Mouse (Mus musculus): ENCODE results near the gene Ccdc60. TPM values are rescaled to one million over a fixed set of nuclear protein-coding genes. Genes with fewer than 3 reads are reported as not detected.
"Not testable (repeated sequence)": the region's sequence is repeated elsewhere in the genome, so short reads cannot be mapped to it uniquely, and the experiment has no call there.

Gene Ccdc60
- polyA plus RNA-seq, 1 experiment from 2014 or later = 2.0 TPM

GRCm38 (mm10) chr5:116146446-116146845, 142.3 kb downstream of the Ccdc60 start:
- not testable (repeated sequence) for H3K4me2 ChIP-seq (ENCODE audit: low read length); H3K27me3 ChIP-seq (replicated peaks; ENCODE audit: control insufficient read depth, insufficient read depth, low read length); H3K27ac ChIP-seq (ENCODE audit: low read depth); H3K9me3 ChIP-seq (ENCODE audit: control insufficient read depth, low read length); ATAC-seq (replicated peaks; ENCODE audit: low FRiP score, low TSS enrichment, low read depth); H3K9ac ChIP-seq (ENCODE audit: low read length); H3K4me3 ChIP-seq (ENCODE audit: low read depth, low read length); H3K4me1 ChIP-seq (replicated peaks; ENCODE audit: control insufficient read depth, insufficient read depth, low read length); DNase-seq (ENCODE audit: low spot score); H3K36me3 ChIP-seq (ENCODE audit: control insufficient read depth, insufficient read depth, low read length)

- Histone ChIP-seq H3K4me2 (ENCODE audit: low read length) (no peak overlapping the region), H3K9me3 (ENCODE audit: control insufficient read depth, low read length) (no peaks in the 10 kb centered on the region), H3K27ac (ENCODE audit: low read depth) (no peak overlapping the region), H3K36me3 (ENCODE audit: control insufficient read depth, insufficient read depth, low read length) (no peaks in the 10 kb centered on the region), H3K27me3 (replicated peaks; ENCODE audit: control insufficient read depth, insufficient read depth, low read length) (no peaks in the 10 kb centered on the region), H3K4me3 (ENCODE audit: low read depth, low read length) (no peak overlapping the region), H3K9ac (ENCODE audit: low read length) (no peak overlapping the region), H3K4me1 (replicated peaks; ENCODE audit: control insufficient read depth, insufficient read depth, low read length) (no peaks in the 10 kb centered on the region)
- 57% methylated on average over 12 of the region's 12 CpGs for WGBS
- DNase-seq (ENCODE audit: low spot score) (no peak), ATAC-seq (replicated peaks; ENCODE audit: low FRiP score, low TSS enrichment, low read depth) (no peak)
Observed at GRCm38 (mm10) chr5:116144711-116145110, 144.1 kb downstream of the Ccdc60 start.

GRCm38 (mm10) chr5:116140682-116141081, 148.1 kb downstream of the Ccdc60 start:
- no peaks in the 10 kb centered on the region for H3K4me1 ChIP-seq (replicated peaks; ENCODE audit: control insufficient read depth, insufficient read depth, low read length)
- no peak overlapping the region for H3K27ac ChIP-seq (ENCODE audit: low read depth)
- H3K9ac ChIP-seq (ENCODE audit: low read length) = no peak overlapping the region
- H3K36me3 ChIP-seq (ENCODE audit: control insufficient read depth, insufficient read depth, low read length) = no peaks in the 10 kb centered on the region
- H3K4me3 ChIP-seq (ENCODE audit: low read depth, low read length) = no peak overlapping the region
- ATAC-seq (replicated peaks; ENCODE audit: low FRiP score, low TSS enrichment, low read depth) = no peak
- no peak for DNase-seq (ENCODE audit: low spot score)
- 44% methylated on average over 1 of the region's 2 CpGs for WGBS
- H3K27me3 ChIP-seq (replicated peaks; ENCODE audit: control insufficient read depth, insufficient read depth, low read length) = no peaks in the 10 kb centered on the region
- no peaks in the 10 kb centered on the region for H3K9me3 ChIP-seq (ENCODE audit: control insufficient read depth, low read length)
- H3K4me2 ChIP-seq (ENCODE audit: low read length) = no peak overlapping the region

- Histone ChIP-seq H3K36me3 (ENCODE audit: control insufficient read depth, insufficient read depth, low read length) (no peaks in the 10 kb centered on the region), H3K4me2 (ENCODE audit: low read length) (no peak overlapping the region), H3K27me3 (replicated peaks; ENCODE audit: control insufficient read depth, insufficient read depth, low read length) (no peaks in the 10 kb centered on the region), H3K4me3 (ENCODE audit: low read depth, low read length) (no peak overlapping the region), H3K4me1 (replicated peaks; ENCODE audit: control insufficient read depth, insufficient read depth, low read length) (no peaks in the 10 kb centered on the region), H3K9ac (ENCODE audit: low read length) (no peak overlapping the region), H3K9me3 (ENCODE audit: control insufficient read depth, low read length) (no peaks in the 10 kb centered on the region), H3K27ac (ENCODE audit: low read depth) (no peak overlapping the region)
- no peak for ATAC-seq (replicated peaks; ENCODE audit: low FRiP score, low TSS enrichment, low read depth)
- WGBS = 8% methylated on average over 11 of the region's 11 CpGs
- DNase-seq (ENCODE audit: low spot score) = peak; percentile 89
Observed at GRCm38 (mm10) chr5:116123344-116123743, 165.4 kb downstream of the Ccdc60 start.

- no peaks in the 10 kb centered on the region for H3K9me3 ChIP-seq (ENCODE audit: control insufficient read depth, low read length)
- no peaks in the 10 kb centered on the region for H3K36me3 ChIP-seq (ENCODE audit: control insufficient read depth, insufficient read depth, low read length)
- DNase-seq (ENCODE audit: low spot score) = peak; percentile 79
- H3K4me1 ChIP-seq (replicated peaks; ENCODE audit: control insufficient read depth, insufficient read depth, low read length) = no peaks in the 10 kb centered on the region
- no peaks in the 10 kb centered on the region for H3K27me3 ChIP-seq (replicated peaks; ENCODE audit: control insufficient read depth, insufficient read depth, low read length)
- no peak overlapping the region for H3K9ac ChIP-seq (ENCODE audit: low read length)
- H3K4me3 ChIP-seq (ENCODE audit: low read depth, low read length) = no peak overlapping the region
- no peak overlapping the region for H3K4me2 ChIP-seq (ENCODE audit: low read length)
- WGBS = 35% methylated on average over 9 of the region's 9 CpGs
- no peak overlapping the region for H3K27ac ChIP-seq (ENCODE audit: low read depth)
- ATAC-seq (replicated peaks; ENCODE audit: low FRiP score, low TSS enrichment, low read depth) = no peak
Observed at GRCm38 (mm10) chr5:116116567-116116966, 172.2 kb downstream of the Ccdc60 start.

- H3K36me3 ChIP-seq (ENCODE audit: control insufficient read depth, insufficient read depth, low read length) = no peaks in the 10 kb centered on the region
- H3K4me2 ChIP-seq (ENCODE audit: low read length) = no peak overlapping the region
- DNase-seq (ENCODE audit: low spot score) (no peak), ATAC-seq (replicated peaks; ENCODE audit: low FRiP score, low TSS enrichment, low read depth) (no peak)
- no peaks in the 10 kb centered on the region for H3K4me1 ChIP-seq (replicated peaks; ENCODE audit: control insufficient read depth, insufficient read depth, low read length)
- no peaks in the 10 kb centered on the region for H3K9me3 ChIP-seq (ENCODE audit: control insufficient read depth, low read length)
- no peak overlapping the region for H3K27ac ChIP-seq (ENCODE audit: low read depth)
- no peak overlapping the region for H3K9ac ChIP-seq (ENCODE audit: low read length)
- no peaks in the 10 kb centered on the region for H3K27me3 ChIP-seq (replicated peaks; ENCODE audit: control insufficient read depth, insufficient read depth, low read length)
- no peak overlapping the region for H3K4me3 ChIP-seq (ENCODE audit: low read depth, low read length)
- 45% methylated on average over 4 of the region's 4 CpGs for WGBS
Observed at GRCm38 (mm10) chr5:116116110-116116509, 172.7 kb downstream of the Ccdc60 start.

GRCm38 (mm10) chr5:116115071-116115834, 173.5 kb downstream of the Ccdc60 start:
- peak; percentile 43 for DNase-seq (ENCODE audit: low spot score)
- WGBS = 67% methylated on average over 14 of the region's 14 CpGs

GRCm38 (mm10) chr5:116108651-116109050, 180.1 kb downstream of the Ccdc60 start:
- Histone ChIP-seq H3K9me3 (ENCODE audit: control insufficient read depth, low read length) (no peaks in the 10 kb centered on the region), H3K4me2 (ENCODE audit: low read length) (no peak overlapping the region), H3K27me3 (replicated peaks; ENCODE audit: control insufficient read depth, insufficient read depth, low read length) (no peaks in the 10 kb centered on the region), H3K4me3 (ENCODE audit: low read depth, low read length) (no peak overlapping the region), H3K4me1 (replicated peaks; ENCODE audit: control insufficient read depth, insufficient read depth, low read length) (no peaks in the 10 kb centered on the region), H3K36me3 (ENCODE audit: control insufficient read depth, insufficient read depth, low read length) (no peaks in the 10 kb centered on the region), H3K9ac (ENCODE audit: low read length) (no peak overlapping the region), H3K27ac (ENCODE audit: low read depth) (no peak overlapping the region)
- WGBS = 91% methylated on average over 10 of the region's 10 CpGs
- peak; percentile 3 for DNase-seq (ENCODE audit: low spot score)
- no peak for ATAC-seq (replicated peaks; ENCODE audit: low FRiP score, low TSS enrichment, low read depth)

More at GRCm38 (mm10) chr5:116115071-116115834, 173.5 kb downstream of the Ccdc60 start:
- Histone ChIP-seq H3K27me3 (replicated peaks; ENCODE audit: control insufficient read depth, insufficient read depth, low read length) (no peaks in the 10 kb centered on the region), H3K4me1 (replicated peaks; ENCODE audit: control insufficient read depth, insufficient read depth, low read length) (no peaks in the 10 kb centered on the region), H3K36me3 (ENCODE audit: control insufficient read depth, insufficient read depth, low read length) (no peaks in the 10 kb centered on the region), H3K9ac (ENCODE audit: low read length) (no peak overlapping the region), H3K4me3 (ENCODE audit: low read depth, low read length) (no peak overlapping the region), H3K4me2 (ENCODE audit: low read length) (no peak overlapping the region), H3K27ac (ENCODE audit: low read depth) (no peak overlapping the region), H3K9me3 (ENCODE audit: control insufficient read depth, low read length) (no peaks in the 10 kb centered on the region)
- ATAC-seq (replicated peaks; ENCODE audit: low FRiP score, low TSS enrichment, low read depth) = no peak

GRCm38 (mm10) chr5:116084231-116084630, 204.6 kb downstream of the Ccdc60 start:
- Histone ChIP-seq H3K27ac (ENCODE audit: low read depth) (no peak overlapping the region), H3K4me3 (ENCODE audit: low read depth, low read length) (no peak overlapping the region), H3K4me1 (replicated peaks; ENCODE audit: control insufficient read depth, insufficient read depth, low read length) (no peaks in the 10 kb centered on the region), H3K27me3 (replicated peaks; ENCODE audit: control insufficient read depth, insufficient read depth, low read length) (peaks cover 23% of the 10 kb centered on the region), H3K4me2 (ENCODE audit: low read length) (no peak overlapping the region), H3K9me3 (ENCODE audit: control insufficient read depth, low read length) (no peaks in the 10 kb centered on the region), H3K36me3 (ENCODE audit: control insufficient read depth, insufficient read depth, low read length) (no peaks in the 10 kb centered on the region), H3K9ac (ENCODE audit: low read length) (no peak overlapping the region)
- DNase-seq (ENCODE audit: low spot score) (no peak), ATAC-seq (replicated peaks; ENCODE audit: low FRiP score, low TSS enrichment, low read depth) (no peak)
- 89% methylated on average over 6 of the region's 6 CpGs for WGBS
